Mouse (Mus musculus): ENCODE measurements around the gene Cyp11a1.

Gene Cyp11a1

DNA sequence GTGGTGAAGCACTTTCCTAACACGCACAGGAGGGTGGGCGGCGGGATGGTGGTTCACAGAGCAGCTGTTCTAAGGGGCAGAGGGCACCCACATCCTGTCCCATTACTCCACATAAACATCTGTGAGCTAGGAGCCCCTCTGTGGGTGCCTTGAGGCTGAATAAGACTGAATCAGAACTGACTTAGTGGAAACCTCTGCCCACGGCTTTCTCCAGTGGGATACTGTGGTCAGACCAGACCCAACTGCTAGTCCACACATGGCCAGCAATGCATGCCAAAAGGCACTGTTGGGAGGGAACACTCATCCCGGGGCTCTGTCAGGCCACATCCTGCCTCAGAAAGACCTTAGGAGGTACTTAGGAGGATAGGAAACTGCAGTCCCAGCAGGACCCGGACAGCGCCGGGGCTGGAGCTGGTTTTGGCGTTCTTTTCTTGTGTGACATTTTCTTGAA lies 34.0 kb upstream of the Cyp11a1 start:
- no peak for DNase-seq (ENCODE audit: low read depth, low spot score)

DNA sequence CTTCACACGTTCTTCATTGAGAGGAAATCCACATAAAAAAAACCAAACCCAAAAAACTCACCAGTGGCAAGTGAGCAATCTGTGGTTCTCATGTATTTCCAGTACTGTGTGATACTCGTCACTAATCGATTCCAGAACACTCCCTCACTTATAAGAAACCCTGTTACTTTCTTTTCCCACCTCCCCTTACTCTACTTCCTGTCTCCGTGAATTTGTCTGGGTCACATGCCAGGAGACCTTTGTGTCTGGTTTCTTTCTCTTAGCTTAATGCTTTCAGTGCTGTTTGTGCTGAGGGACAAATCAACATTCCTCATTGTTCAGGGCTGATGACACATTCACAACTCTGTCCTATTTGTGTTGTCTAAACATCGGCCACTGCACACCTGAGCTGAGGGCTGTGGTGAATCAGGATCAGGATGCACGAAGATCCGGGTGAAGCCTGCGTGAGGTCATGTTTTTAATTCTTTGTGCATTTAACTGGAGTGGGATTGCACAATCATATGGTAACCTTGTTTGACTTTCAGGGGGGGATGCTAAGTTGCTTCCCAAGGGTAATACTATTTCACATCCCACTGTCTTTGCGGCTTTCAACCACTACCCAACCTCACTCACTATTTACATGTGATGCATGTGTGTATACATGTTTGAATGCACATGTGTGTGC lies 33.3 kb upstream of the Cyp11a1 start:
- DNase-seq (ENCODE audit: low read depth, low spot score): no peak

DNA sequence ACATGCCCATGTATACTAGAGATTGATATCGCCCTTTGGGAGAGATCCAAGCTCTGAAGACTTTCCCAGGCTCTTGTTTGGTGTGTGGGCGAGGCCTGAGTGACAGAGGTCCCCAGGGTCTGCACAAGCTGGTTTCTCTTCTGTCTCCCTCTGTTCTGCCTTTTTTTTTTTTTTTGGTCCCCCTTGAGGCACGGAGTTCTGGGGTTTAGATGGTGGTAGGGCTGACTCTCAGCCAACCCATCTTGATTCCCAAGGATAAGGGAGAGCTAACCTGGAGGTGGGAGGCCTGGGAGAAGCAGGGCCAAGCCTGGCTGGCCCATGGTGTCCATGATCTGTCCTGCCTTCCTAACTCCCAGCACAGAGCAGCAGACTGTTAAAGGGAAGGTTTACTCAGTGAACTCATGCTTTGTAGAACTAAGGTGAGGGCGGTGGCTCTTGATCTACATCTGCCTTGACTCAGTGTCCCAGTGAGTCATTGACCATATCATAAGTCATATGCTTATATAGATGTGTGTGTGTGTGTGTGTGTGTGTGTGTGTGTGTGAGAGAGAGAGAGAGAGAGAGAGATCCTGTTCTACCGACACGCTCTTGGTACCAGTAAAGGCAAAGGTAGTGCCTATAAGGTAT lies 32.7 kb upstream of the Cyp11a1 start:
- no peak for DNase-seq (ENCODE audit: low read depth, low spot score)

DNA sequence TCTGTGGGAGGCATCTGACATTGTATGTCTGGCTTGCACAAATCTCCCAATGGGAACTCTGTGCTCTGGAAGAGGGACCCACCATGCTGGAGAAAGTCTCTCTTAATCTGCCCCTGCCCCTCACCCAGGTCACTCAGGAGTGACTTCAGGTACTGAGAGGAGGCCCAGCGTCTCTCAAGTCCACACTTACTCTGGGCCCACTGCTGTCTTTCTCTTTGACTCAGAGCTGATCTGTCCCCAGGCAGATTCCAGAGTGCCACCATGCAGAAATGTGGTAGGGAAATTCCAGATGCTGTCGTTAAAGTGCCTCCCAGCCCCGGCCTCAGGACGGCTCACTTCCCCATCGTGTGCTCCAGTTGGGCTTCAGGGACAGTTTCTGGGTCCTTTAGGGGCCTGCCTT lies 32.0 kb upstream of the Cyp11a1 start:
- DNase-seq (ENCODE audit: low read depth, low spot score): no peak

DNA sequence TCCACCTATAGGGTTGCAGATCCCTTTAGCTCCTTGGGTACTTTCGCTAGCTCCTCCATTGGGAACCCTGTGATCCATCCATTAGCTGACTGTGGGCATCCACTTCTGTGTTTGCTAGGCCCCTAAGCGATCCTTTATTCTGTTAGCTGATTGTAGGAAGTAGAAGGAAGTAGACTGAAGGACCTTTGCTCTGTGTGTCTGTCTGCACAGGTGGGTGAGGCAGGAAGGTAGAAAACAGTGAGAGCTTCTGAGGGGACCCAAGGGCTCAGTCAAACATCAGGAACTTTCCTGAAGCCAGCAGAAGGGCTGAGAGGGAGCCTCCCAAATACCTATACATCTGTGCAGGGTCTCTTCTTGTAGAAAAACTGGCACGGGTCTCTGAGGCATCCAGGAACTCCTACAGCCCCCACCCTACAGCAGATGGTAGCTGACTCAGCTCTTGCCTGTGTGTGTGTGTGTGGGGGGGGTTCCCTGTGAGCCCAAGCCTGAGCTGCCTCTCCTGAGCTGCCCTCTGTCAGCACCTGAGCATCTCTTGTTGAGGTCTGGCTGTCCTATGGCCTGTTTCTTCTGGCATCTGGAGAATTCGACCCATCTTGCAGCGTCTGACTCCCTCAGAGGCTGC lies 30.9 kb upstream of the Cyp11a1 start:
- no peak for DNase-seq (ENCODE audit: low read depth, low spot score)

DNA sequence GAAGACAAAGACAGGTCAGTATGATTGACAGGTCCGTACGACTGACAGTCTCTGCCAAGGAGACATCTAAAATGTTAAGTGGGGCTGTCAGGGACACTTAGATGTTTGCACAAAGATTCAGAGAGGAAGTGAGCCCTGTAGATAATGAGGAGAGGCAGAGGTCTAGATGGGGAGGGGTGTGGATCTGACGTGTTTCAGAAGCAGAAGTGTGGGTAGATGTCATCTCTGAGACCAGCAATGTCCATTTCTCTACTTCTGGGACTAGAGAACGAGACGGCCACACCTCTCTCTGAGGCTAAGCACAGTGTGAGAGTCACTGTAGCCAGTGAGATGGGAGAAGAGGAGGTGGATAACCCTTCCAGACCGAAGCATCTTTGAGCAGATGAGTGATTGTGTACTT lies 28.2 kb upstream of the Cyp11a1 start:
- no peak for DNase-seq (ENCODE audit: low read depth, low spot score)

DNA sequence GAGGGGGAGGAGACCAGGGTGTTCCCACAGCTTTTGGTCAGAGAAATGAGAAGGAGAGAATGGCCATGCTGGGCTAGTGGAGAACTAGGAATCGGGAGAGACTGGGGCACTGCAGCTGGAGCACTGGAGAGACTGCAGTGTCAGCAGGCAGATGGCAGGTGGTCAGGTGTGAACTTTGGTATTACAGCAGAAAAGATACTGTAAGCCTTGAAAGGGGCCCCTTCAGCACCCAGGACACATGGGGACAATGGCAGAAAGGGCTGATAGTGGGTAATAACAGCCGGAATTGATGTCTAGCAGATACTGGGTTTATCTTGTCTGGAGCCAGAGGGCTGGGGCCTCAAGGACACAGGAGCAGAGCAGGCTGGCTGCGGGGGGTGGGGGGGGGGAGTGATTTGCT lies 27.4 kb upstream of the Cyp11a1 start:
- DNase-seq (ENCODE audit: low read depth, low spot score): no peak

DNA sequence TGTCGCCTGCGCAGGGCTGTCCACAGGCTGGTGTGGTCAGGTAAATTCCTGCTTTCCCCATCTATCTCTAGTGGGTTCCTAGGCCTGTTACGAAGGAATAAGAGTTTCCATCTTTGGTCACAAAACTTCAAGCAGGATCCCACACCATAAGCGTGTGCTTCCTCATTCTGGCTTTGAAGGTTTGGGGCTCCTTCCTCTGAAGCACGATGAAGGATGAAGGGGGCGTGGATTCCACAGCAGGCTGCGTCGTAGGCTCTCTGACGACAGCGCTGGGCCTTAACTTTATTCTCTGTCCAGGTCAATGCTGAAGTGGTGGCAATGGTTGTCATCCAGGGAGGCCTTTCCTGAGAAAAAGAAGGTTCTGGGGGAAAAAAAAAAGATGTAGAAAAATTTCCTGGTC lies 25.6 kb upstream of the Cyp11a1 start:
- no peak for DNase-seq (ENCODE audit: low read depth, low spot score)

DNA sequence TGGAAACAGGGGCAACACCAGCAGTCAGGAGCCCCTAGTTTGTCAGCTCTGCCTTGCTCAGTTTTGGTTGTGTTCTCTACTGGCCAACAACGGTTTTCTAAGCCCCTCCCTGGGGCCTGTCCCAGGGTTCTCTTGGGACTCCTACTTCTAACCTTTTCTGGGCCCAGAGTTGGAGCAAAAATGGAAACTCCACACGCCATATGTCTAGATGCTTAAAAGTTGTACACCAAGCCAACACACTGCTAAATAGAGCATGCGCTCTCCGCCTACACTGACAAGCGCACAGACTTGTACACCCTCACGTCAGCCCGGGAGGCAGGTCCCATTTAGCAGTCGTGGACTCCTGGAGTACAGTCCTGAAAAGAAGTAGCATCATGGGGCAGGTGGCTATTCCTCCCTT lies 20.9 kb upstream of the Cyp11a1 start:
- DNase-seq (ENCODE audit: low read depth, low spot score): no peak

DNA sequence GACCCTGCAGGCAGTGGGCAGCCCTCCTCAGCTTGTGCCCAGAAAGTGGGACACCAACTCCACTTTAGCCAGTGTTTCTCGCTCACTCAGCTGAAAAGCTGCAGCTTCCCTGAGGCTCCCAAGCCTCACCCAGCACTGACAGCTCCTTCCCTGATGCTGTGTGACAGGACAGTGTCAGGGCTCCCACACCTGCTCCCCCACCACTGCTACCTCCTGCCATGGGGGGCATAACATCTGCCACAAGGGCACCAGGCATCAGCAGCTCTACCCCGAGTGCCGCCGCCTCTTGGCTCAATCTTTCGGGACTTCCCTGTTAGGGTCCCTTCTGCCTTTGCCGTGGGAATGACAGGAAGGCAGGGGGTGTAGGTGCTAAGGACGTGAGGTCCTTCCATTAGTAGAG lies 19.9 kb upstream of the Cyp11a1 start:
- no peak for DNase-seq (ENCODE audit: low read depth, low spot score)

DNA sequence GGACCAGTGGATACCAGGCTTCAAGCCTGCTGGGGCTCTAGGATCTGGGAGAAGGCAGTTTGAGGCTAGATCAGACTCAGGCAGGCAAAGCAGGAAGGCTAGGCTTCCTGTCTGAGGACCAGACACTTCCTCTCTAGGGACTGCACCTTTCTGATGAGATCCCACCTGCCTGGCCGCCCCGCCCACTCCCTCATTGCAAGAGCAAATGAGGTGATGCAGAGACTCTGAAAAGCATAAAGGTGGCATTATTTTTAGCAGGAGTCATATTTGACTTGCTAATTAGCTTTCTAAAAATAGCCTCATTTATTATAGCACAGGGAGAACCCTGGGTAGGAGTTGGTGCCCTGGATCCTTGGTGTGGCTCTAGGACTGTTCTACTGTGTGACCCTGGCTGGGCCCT lies 18.1 kb upstream of the Cyp11a1 start:
- no peak for DNase-seq (ENCODE audit: low read depth, low spot score)

DNA sequence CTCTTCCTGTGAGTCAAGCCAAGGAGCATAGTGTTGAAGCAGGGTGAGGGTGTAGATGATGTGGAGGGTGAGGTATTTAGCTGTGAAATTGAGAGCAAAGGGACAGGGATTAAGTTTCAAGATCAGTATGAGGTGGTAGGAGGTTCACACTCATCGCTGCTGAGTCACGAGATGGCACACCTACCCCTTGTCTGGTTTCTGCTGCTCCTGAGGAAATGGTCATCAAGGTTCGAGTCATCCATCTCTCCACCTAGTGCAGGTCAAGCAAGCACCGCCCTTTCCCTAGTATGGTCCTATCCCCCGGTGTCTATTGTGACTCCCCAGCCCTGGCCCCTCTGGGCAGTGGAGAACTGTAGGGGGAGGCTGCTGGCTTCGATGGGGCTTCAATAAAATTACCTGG lies 16.9 kb upstream of the Cyp11a1 start:
- no peak for DNase-seq (ENCODE audit: low read depth, low spot score)

DNA sequence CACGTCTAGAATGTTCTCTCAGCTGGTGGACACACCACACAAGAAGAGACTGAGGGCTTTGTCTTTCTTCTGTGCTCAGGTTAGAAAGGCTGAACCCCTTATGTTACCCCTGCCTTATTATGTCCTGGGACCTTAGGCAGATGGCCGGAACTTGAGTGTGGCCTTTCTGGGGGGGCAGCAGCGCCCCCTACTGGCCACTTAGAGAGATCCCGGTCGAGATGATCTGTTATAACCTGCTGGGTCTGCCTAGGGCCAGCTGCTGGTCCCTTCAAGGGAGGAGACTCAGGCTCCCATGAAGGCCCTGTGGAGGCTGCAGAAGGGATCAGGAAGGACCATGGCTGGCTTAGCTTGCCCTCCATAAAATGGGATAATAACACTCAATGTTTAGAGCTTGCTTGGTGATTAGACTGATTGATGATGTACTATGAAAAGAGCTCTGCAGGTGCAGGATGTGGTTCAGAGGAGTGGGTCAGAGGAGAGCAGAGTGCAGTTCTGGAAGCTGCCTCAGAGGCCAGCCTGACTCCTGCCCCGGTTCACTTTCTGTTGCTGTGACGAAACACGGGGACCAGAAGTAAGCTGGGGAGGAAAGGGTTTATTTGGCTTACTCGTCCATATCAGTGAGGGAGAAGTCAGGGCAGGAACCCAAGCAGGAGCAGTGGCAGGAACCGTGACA lies 15.6 kb upstream of the Cyp11a1 start:
- DNase-seq (ENCODE audit: low read depth, low spot score): peak; percentile 46

DNA sequence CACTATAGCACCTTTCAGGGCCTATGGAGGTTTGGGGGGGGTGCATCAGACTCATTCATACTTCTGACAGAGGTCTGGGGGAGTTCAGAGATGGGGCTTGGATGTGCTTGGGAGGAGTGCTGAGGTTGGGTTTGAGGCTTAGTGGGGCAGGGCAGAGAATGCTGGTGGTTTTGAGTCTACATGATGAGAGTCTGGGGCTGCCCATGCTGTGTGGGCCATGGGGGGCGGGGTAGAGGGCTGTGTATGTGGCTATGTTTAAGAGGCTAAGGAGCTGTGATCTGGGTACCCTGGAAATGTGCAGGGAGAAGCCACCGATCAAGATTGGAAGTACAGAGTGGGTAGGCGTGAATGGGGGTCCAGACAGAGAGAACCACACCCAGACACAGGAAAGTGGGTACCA lies 14.2 kb upstream of the Cyp11a1 start:
- DNase-seq (ENCODE audit: low read depth, low spot score): no peak

DNA sequence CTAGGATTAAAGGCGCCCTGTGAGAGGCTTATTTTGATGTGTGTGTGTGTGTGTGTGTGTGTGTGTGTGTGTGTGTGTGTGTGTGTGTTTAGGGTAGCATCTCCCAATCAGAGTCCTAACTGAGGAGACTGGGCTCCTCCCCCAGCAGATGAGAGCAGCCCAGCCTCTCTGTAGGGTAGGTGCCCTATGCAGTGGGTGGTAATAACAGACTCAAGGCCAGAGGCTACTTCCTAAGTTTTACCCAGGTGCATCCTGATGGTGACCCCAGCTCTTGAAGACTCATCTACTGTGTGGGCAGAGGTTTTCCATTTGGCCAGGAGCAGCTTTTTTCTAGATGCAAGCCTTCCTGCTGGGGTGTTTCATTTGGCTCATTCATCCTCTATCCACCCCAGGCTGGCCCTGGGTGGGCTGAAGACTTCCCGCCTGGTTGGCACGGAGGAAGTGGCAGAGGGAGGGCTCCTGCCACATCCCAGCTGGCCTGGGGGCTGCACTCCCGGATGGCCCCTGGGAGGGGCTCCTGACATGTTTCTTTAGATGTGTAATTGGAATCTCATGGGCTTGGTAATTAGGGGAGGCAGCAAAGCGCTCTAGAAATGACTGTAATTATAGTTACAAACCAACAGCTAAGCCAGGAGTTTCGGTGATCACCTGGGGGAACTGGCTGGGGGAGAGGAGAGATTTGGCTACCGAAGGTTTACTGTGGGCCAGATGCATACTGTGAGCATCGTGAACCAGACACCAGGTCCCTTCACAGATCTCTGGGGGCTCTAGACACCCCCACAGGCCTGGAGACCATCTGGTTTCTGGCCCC lies 13.2 kb upstream of the Cyp11a1 start:
- DNase-seq (ENCODE audit: low read depth, low spot score): no peak

DNA sequence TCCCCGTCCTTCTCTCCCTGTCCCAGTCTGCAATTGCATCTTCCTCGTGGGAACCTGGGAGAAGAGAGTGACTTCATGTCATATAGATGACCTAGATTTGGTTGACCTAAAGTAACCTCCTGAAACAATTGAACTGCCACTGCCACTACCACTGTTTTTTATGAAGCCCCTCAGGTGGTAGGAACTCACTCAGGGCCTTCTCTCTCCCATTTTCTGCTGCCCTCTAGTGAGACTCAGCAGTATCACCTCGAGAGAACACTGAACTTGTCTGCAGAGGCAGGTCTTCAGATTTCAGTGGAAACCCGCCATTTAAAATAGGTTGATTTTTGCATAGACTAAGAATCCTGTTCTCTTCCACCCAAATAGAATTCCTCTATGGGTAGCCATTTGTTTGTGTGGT lies 10.9 kb upstream of the Cyp11a1 start:
- DNase-seq (ENCODE audit: low read depth, low spot score): no peak

DNA sequence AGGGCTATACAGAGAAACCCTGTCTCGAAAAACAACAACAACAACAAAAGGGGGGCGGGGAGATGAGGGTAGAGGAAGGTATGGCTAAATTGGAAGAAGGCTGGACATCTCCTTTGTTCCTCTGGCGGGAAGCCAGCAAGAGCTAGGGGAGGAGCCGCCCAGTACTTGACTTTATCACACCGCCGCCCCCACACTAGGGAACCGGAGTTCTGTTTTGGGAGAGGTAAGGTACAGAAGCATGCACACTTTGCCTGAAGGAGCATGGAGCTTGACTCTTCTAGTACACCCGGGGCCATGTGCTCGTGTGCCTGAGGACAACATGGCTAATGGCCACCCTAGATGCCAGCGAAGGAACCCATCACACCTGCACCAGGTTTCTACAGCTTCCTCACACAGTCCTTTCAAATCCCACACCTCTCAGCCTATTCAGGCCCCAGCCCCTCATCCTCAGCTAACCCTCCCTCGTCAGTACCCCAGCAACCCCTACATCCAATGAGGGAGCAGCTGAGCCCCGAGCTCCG lies 8.6 kb upstream of the Cyp11a1 start:
- no peak for DNase-seq (ENCODE audit: low read depth, low spot score)

DNA sequence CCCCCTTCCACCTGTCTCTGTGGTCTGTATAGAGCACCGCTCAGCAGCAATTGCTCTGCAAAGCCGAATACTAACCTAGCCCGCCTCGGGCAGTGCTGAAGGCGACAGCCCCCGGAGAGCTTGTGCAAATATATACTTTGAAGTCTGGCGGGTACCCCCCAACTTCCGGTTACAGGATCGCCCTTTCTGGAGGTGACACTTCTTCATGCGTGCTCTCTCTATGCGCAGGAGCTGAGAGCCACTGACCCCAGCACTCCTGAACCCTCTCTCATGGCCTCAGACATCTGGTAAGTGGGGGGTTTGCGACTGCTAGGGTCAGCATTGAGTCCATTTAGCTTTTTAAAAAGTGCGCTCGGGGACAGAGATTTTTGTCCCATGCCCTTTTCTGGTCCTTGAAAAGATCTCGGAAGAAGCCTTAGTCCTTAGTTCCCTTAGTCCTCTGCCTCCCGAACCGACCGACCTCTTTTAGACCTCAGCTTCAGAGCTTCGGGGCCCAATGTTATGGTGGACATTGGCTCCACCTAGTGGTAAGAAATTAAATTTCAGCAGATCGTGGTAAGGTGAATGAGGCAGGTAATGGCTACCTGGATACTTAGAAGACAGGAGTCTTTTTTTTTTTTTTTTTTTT lies 8.1 kb upstream of the Cyp11a1 start:
- DNase-seq (ENCODE audit: low read depth, low spot score): peak; percentile 60

DNA sequence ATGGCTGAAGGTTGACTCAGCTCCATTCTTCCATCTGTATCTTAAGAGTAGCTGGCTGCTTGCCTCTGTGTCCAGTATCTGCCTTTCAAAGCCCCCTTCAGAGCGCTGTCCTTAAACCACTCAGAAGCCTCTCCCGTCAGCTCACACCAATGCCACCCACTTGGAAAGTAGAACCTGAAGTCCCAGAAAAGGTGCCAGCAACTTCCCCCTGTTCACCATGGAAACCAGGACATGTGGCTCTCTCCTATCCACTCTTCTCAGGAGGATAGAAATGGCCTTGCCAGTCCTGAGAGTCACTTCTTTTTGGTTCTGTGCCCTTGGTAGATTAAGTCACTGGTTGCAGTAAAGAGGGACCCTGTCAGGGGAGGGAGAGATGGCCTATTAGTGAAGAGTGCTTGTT lies 7.5 kb upstream of the Cyp11a1 start:
- no peak for DNase-seq (ENCODE audit: low read depth, low spot score)

DNA sequence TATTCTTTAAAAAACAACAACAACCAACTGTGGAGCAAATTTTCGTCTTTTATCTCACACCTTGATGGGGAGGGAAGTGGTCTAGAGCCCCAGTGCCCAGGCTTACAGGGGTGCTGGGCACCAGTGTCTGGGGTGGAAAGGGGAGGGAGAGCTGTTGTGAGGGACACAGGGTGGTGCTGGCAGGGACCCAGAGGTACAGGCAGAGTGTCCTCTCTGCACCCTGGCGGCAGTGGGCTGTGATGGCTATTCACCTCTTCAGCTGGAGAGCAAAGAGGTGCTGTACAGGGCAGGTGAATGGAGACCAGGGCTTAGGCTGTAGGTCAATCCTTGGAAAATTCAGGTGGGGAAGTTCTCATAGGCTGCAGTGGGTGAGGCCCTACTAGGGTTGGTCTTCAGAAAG lies 6.5 kb upstream of the Cyp11a1 start:
- no peak for DNase-seq (ENCODE audit: low read depth, low spot score)

DNA sequence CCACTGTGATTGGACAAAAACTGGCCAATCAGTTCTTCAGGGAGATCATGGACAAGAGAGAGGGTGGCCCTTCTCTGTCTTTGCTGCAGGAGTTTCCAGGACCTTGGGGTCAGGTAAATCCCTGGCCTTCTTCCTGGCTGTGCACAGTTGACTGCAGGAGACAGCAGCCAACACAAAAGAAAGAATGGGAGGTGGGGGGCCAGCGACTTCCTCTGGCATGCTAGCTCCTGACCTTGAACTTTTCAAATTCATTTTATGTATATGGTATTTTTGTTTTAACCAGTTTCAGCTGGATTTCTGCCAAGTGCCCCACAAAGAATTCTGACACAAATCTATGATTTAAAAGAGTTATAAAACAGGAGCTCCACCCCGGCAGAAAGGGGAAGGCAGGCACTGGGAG lies 2.9 kb upstream of the Cyp11a1 start:
- no peak for DNase-seq (ENCODE audit: low read depth, low spot score)
